Mouse (Mus musculus): ENCODE results near the gene Pkd2l1.

DNA sequence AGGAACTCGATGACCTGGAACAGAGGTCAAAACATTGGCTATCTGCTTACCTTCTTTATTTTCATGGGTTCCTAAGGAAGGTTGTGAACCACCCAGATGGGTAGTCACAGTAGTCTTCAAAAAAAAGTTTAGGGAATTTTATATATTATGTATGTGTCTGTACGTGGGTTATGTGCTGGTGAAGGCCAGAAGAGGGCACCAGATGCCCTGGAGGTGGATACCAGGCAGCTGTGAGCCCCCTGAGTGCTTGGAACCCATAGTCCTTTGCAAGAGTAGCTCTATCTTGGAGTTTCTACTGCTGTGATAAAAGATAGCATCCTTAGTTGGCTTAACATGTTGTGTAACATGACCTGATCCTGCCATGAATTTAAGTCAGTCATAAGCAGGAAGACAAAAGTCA lies 14.8 kb upstream of the Pkd2l1 start:
- TF ChIP-seq CTCF (IDR thresholded peaks at IDR 0.05; ENCODE audit: low read depth) (no peak), EP300 (IDR thresholded peaks at IDR 0.05; ENCODE audit: low read depth) (no peak)

All from heart, postnatal 0 days (tissue).